Mouse (Mus musculus) kidney, postnatal 25 days (tissue): ENCODE measurements around the gene Tiprl.
A peak's percentile ranks its signal among the peaks of the same experiment; 100 is the strongest.

ENCODE experiments used
- DNase-seq, 2 experiments: peaks; one replicate each; pipeline ENCODE4 v3.0.0; 2021; ENCODE audit warnings: mixed read lengths in 2 of 2

Gene Tiprl

DNA sequence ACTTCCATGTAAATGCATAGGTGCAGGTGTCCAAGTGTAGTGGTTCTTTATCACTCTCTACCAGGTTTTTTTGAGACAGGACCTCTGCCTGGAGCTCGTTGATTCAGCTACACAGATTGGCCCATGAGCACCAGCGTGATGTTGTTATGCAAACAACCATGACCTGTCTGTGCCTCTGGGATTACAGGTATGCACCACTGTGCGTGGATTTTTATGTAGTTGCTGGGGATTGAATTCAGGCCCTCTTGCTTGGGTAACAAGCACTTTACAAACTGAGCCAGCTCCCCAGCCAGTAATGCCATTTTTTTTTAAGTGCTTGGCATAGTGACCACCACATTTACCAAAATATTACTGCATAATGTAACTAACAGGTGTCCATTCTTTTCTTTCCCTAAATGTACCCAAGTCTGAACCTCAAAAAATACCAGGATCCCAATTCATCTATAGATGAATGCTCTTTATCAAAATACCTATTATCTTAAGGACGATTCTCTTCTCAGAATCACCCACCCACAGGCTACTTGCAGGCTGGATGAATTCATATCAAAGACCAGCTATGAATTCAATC is 35.3 kb downstream of the Tiprl start:
- DNase-seq = no peak

DNA sequence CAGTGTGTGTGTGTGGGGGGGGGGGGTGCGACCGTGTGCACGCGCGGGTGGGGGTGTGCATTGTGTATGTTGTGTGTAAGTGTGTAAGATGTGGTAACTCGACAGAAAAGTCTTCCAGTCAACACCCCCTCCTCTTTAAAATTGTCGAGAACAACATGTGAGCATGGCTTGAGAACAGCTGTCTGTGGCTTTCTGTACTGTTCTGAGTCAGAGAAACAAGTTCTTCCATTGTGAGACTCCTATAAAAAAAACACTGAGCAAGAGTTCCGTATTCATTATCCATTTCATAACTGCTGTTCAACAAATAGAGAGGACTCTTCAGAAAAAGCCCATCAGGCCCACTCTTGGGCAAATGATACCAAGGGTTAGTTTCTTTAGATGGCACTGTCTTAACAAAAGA is 36.0 kb downstream of the Tiprl start:
- DNase-seq = no peak

DNA sequence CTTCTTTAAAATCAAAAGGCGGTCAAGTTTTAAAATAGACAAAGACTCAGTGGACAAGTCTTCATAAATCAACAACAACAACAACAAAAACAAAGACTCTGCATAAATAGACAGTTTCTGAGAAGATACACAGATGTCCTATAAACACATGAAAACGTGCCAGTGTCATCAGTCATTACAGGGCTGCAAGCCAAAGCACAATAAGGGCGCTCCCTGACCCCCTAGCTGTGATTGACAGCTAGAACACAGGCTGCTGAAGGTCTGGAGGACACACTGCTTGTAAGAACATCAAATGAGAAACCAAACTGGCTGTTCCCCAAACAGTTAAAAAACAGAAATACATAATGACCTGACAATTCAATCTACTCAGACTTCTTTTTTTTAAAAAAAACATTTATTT is 37.2 kb downstream of the Tiprl start:
- DNase-seq = no peak

DNA sequence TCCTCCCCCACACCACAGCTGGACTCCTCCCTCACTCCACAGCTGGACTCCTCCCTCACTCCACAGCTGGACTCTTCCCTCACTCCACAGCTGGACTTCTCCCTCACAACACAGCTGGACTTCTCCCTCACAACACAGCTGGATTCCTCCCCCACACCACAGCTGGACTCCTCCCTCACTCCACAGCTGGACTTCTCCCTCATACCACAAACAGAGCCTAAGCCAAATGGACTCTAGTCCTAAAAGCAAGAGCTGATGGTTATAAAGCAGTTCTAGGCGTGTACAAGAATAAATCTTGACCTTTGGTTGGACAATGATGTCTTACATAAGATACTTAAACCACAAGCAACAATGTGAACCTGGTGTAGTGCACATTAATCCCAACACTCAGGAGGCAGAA is 37.8 kb downstream of the Tiprl start:
- DNase-seq = no peak

DNA sequence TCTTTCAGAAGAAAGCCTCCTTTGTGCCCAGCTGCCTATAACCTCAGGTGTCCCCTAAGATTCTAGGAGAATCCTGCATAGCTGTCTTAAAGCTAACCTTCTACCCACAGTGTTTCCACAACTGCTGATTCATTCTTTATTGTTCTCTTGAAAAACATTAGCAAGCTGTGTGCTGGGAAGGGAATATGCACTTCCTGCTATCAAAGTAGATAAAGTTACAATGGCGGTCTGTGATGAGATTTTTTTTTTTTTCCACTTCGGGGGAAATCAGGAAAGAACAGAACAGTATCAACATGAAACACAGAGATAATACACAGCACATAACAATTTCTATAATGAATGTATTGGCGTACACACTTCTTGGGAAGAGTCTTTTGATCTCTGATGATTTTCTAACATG is 38.9 kb downstream of the Tiprl start:
- DNase-seq = no peak

DNA sequence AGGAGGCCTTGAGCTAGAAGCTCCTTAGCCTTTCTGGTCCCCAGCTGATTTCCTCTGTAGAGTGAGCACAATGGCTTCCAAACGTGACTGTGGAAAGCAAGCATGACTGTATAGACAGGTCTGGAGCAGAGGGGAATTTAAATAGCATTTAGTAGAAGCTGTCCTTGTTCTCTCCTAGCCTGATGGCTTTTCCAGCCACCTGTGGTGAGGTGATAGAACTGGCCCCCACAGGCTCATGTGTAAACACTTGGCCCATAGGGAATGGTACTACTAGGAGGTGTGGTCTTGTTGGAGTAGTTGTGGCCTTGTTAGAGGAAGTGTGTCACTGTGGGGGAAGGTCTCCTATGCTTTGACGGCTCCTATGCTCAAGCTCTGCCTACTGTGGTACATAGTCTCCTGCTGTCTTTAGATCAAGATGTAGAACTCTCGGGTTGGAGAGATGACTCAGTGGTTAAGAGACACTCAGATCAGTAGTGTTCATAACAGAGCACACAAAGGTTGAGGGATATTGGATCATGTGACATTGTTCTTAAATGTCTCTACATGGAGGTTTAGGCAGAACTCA is 41.3 kb downstream of the Tiprl start:
- no peak for DNase-seq

DNA sequence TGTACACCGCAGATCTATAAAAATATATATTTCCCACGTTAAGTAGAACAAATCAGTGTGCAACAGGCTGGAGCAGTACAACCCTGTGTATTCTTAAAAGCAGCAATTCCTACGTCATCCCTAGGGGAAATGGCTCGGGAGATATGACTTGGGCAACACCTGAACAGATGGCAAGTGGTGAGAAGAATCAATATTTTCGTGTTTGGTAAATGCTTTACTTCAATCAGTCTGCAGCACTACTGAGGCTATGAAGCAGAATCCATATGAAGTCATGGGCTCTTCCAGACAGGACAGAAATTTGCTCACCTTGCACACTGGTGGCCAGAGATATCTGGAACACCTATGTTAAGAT is 42.2 kb downstream of the Tiprl start:
- no peak for DNase-seq

DNA sequence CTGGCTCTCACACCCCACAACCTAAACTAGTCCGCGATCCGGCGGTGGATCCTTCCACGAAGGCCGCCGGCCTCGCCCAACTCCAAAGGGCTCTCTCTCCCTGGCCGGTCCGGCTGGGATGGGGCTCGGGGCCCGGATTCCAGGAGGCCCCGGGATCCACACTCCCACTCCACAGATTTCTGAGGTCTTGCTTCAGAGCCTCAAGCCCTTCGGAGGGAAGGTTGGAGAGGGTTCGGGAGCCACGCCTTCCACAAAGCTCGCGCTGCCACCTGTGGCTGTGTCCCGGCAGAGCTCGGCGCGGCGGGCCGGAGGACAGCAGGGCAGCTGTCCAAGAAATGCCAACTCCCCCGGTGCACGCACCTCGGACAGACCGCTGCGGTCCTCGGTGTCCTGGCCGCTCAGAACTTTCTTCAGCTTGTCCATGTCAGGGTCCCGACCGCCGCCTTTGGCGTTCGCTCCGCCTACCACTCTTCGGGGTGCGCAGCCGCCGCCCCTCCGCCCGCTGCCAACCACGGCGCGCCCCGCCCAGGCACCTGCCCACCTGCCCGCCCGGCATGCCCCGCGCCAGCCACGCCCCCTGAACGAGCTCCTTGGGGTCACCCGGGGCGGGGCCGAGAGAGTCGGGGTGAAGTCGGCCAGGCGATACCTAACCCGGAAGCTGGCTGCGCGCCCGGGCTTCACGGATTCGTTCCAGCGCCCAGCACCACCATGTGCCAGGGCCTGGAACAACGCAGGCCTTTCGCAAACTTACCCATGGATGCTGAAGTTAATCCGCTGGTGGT is 42.7 kb downstream of the Tiprl start, which contains the start of gene Sft2d2:
Gene Sft2d2 (minus strand): TSS at position 559 of the 782 bp plus-strand sequence.
- peak; percentile 99 for DNase-seq

DNA sequence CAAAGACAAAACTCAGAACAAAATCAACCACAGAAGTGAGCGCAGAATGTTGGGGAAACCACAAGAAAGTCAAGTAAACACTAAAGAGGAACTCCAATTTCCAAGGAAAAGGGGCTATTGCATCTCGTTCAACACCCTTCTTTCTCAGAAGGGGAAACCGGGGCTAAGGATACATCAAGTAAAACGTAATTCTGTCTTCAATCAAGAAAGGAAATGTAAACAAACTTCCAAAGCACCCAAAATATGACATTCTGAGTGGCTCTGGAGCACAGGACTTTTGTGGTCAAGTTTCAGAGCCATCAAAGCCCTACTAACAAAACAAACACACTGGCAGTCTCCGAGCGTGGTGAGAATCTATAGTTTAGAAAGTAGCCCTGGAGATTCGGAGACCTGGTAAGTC is 43.4 kb downstream of the Tiprl start:
- no peak for DNase-seq

DNA sequence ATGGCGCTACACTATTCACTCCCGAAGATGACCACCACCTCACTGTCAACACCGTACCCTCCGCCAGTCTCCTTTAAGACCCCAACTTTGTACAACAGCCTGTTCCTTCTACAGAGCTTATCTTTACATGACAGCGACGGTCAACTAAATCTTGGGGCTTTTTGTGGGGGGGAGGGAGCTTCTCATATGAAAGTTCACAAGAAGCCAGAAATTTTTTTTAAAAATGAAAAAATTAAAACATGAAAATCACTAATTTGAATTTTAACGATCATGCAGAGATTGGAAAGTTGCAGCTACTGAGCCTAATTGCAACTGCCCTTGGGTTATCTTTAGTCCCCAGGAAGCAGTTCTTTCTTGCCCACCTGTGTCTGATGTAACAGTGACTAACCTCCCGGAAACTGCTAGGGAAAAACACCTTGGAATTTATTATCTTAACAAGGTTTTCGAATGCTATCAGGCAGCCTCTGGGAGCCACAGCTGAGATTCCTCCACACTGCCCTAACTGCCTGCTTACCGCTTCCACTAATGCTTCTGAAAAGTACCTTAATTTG is 44.0 kb downstream of the Tiprl start:
- no peak for DNase-seq

DNA sequence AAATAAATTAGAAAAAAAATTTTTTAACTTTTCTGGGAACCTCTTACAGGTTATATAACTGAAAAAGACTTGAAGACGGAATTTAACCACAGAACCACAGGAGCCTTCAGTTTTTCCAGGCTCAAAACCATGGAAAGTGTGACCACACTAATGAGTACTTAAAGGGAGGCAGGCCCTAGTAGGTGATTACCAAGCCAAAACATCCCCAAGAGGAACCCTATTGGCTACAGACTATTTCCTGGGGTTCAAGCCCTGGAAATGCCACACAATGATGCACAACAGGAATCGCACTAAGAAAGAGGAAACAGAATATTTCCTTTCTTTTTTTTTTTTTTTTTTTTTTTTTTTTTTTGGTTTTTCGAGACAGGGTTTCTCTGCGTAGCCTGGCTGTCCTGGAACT is 44.7 kb downstream of the Tiprl start:
- no peak for DNase-seq

DNA sequence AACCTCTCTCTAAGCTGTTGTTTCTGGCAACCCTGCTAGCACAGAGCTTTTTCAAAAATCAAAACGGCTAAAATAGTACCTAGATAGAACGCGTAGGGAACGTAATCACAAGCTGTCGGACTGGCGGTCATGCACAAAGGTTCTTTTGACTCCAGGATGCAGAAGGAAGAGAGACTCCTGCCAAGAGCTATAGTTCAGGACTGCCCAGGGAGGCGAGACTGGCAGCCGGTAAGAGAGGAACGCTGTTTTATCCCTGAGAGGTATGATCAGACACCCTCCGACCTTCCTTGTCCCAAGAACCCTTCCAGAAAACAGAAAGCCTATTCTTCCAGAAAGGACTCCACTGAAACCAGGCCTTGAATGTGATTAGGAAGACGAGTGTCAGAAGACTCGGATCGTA is 45.2 kb downstream of the Tiprl start:
- no peak for DNase-seq

DNA sequence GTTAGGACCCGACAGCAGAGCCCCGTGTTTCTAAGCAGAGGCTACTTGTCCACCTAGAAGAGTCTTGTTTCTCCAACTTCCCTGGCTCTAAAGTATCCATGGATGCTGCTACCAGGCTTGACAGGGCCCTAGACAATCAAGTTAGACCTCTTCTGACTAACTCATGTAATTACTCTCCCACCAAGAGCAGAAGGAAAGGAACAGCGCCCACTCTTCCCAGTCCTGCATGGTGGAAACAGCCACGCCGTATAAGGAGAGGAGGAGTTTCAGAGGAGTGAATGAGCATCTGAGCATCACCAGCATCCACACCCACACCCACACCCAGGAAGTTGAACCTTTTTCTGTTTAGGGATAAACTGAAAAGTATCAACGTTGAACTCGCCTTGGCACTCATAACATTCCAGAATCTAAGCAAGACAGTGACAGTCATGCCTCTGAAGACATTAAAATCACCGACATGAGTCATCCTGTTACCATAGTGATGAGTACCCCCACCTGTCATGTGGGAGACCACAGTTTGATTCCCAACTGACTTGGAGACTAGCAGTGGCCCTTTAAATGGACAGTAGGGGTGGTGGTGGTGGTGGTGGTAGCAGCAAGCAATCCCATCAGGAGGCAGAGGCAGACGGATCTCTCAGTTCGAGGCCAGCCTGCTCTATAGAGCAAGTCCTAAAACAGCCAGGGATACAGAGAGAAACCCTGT is 46.1 kb downstream of the Tiprl start:
- DNase-seq = no peak

DNA sequence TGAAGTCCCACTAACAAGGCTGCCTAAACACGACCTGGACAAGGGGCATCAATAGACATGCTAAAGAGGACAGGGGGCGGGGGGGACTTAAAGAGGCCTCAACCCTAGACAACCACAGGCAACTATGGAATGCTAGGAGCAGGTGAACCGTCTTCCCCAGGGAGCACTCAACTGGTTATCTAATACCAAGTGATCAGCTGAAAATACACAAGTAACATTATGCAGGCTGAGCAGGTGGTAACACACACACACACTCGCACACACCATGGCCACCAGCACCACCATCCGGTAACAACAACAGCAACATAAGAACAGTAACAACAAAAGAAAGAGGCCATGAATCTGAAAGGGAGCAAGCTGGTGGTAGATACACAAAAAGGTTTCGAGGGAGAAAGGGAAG is 46.7 kb downstream of the Tiprl start:
- DNase-seq = no peak

DNA sequence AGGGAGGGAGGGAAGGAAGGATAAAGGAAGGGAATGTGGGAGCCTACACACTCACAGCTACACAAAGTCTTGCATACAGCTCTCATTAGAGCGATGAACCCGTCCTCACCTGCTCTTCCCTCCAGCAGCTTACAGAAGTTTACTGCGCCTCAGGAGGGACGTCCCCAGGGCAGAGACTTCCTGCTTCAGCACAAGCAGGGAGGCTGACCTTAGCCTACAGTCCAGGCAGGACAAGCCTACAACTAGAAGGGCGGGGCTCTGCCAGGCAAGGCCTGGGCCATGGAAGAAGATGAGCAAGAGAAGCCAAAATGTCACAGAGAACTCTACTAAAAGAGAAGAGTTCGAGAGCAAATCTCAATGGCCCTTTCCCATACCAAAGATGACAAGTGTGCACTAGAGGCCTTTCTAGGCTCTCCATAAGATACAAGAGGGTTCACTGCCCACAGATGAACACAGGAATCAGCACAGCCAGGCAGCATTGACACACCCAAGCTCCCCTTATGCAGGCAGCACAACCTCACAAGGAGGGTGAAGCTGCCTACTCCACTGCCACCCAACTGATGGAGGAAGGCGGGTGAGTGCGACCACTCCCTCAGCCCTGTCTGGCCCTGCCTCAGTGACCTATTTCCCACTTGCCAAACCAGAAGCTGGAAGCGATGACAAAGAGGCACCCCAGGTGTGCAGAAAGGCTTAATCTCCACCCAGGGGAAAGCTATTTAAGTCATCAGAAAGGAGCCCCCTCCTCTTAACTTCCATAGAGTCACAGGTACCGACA is 47.8 kb downstream of the Tiprl start:
- peak; percentile 18 to 48 for DNase-seq

DNA sequence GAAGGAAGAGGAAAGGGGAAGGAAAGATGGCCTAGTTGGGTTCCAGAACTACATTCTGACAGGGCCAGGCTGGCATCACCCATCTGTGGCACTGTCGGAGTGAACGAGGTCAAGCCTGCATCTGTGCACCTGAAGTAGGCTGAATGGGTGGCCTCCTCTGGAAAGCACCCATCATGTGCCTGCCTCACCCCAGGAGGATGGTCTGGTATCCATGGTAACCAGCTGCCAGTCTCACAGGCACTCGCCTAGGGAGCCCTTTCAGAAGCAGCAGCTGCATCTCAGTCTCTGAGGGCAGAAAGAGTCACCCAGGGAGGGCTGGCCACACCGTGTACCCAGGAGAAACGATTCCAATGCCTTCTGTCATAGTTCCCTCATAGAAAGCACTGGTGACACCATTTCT is 49.4 kb downstream of the Tiprl start:
- no peak for DNase-seq

DNA sequence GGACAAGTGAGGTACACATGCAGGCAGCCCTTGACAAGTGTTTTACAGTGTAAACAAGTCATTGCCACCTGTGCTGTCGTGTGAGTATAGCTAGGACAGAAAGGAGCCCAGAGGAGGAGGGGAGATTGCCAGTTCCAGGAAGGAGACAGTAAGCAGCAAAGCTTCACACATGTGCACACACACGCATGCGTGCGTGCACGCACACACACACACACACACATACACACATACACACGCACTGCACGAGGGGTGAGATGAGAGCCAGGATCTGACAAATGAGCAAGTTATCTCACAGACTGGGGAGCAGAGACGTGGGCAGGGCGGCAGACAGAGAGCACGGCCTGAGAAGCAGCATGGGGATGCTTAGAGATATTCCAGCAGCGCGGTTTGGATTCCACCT is 50.3 kb downstream of the Tiprl start:
- no peak for DNase-seq

DNA sequence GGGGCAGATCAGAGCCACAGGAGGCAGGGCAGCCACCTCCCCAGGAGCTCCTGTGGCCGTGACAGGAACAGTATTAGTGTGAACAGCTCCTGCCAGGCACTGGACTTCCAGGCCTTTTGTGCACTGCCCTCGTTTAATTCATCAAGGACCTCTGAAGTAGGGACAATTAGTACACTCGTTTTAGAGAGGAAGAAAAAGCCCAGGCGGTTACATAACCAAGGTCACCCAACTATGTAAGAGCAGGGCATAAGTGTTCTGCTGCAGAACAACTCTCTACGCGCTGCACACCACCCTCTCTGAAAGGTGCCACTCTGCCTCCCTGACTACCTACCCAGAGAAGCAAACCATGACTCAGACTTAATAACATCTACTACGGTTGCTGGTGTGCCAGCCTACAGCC is 51.7 kb downstream of the Tiprl start:
- peak; percentile 39 to 67 for DNase-seq

DNA sequence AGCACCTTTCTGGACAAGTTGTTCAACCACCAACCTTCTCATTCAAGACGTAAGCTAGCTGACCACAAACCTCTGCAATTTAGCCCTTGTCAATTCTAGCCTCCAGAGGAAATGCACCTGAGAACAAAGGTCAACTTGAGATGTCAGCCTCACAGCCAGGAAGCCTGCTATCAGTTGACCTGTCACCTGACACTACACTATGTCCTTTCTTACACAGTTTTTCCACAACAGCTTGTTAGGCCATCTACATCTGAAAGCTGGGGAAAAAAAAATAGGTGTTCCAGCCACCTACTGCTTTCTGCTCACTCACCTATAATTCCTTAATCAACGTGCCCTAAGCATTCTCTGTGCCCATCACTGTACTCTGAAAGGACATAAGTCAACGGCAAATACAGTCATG is 52.6 kb downstream of the Tiprl start:
- no peak for DNase-seq

DNA sequence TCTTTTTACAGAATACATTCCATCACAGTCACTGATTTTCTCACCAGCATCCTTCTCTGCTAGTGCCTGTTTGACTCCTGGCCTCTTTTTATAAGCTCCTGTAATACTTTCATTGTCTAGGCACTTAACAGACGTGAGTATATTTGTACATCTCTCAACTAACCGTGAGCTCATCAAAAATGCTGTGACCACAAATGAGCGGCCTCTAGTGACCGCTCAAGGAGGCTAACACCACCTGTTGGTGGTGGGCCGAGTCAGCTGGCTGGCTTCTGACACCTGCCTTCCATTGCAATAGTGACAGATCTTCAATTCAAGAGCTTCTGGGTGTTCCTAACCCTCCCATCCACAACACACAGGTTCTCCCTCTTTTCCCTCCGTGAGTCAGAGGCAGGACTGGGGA is 53.4 kb downstream of the Tiprl start:
- no peak for DNase-seq

DNA sequence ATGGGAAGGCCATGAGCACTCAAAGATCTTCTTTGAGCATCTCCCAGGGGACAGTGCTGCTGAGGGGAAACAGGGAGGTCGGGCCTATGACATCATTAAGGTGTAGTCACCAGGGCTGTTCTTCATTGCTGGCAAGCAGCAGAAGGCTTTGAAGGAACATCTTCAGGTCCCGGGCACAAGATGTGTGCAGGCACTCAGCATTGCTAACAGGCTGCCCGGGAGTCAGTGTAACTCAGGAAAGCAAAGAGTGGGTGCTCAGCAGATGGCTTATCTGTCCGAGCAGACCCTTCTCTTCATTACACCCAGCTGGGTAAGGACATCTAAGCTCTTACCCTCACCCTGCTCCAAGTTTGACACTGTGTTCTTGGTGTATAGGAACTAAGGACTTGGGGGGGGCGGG is 57.5 kb downstream of the Tiprl start:
- no peak for DNase-seq

DNA sequence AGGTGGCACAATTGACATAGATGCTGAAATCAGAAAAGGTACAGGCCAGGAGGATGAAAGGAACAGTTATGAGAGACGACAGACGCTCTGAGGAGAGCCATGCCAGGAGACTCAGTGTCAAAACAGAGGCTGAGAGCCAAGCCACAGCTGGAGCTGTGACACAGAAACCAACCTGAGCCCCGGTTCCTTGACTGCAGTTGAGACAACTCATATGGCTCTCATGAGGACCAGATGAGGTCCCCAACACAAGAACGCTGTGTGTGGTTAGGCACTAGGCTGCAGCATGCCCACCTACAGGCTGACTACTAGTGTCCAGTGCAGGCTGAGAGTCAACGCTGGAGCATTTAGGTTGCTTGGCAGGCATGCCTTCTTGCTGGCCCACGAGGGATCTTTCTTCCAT is 58.7 kb downstream of the Tiprl start:
- DNase-seq = no peak

DNA sequence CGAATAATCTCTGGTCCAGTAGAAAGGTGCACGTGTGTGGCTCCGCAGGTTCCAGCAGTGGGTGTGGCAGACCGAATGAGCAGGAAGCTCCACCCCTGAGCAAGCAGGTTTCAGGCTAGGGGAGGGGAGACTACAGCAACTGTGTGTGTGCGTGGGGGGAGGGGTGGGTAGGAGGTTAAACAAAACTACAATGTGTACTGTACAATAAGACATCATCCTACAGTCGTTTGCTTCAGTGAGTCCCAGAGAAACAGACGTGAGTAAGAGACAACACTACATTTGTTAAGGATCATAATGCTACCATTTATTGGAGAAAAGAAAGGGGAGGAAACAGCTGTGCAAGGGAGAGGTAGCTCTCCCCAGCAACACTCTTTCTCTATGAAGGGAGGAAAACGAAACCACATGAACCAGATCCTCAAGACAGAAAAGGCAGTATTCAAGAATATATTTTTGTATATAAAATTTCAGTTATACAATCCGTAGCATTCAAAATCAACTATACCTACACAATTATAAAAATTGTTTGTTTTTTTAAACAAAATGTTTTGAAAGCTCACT is 62.7 kb downstream of the Tiprl start:
- no peak for DNase-seq
